Mouse (Mus musculus): ENCODE results near the gene Gart.

DNA sequence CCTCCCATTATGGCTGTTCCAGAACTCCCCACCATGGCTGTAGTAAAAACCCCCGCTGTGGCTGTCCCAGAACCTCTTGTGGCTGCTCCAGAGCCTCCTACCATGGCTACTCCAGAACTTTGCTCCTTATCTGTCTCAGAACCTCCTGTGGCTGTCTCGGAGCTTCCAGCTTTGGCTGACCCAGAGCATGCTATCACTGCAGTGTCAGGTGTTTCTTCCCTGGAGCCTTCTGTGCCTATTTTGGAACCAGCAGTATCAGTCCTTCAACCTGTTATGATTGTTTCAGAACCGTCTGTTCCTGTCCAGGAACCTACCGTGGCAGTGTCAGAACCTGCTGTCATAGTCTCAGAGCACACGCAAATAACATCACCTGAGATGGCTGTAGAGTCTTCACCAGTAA lies 11.7 kb upstream of the Gart start:
- TF ChIP-seq CTCF (IDR thresholded peaks at IDR 0.05; ENCODE audit: low read depth) = no peak
- no peak for TF ChIP-seq EP300 (IDR thresholded peaks at IDR 0.05; ENCODE audit: low read depth)
